Comparison of ENCODE assay signal across 14 mouse cellular contexts in genomic region chr5:124950623-124951278, GRCm38 (mm10). TPM values are rescaled to one million over a fixed set of nuclear protein-coding genes. Genes with fewer than 3 reads are reported as not detected.
DNase-seq lines count a peak whose midpoint lies in the region; ATAC-seq and TF ChIP-seq lines count a peak whose summit lies in the region.
"Had no signal": no experiment of that assay in that cellular context is flagged by ENCODE, and none has a peak within 500 bp of the region (broad histone marks: within the 10 kb centered on the region; RNA-seq: fewer than 3 reads in every experiment).

No protein-coding gene starts in this region.

- H3K4me2 ChIP-seq in forebrain, embryonic 12.5 days = no peak overlapping the region
- H3K4me2 ChIP-seq in forebrain, embryonic 13.5 days = no peak overlapping the region
- 0 out of 2 replicates have a peak overlapping the region, but pooled peaks have one; percentile 29 for H3K4me2 ChIP-seq in embryonic facial prominence, embryonic 15.5 days (replicated peaks)
- no peak overlapping the region for H3K4me2 ChIP-seq in hindbrain, postnatal 0 days (ENCODE audit: low read depth, low read length)
- no peak overlapping the region for H3K4me2 ChIP-seq in stomach, postnatal 0 days (replicated peaks; ENCODE audit: low read depth)

- H3K4me3 ChIP-seq in forebrain, embryonic 12.5 days (replicated peaks) = no peak overlapping the region
- H3K4me3 ChIP-seq in forebrain, embryonic 13.5 days = no peak overlapping the region
- peak overlapping the region; percentile 23; the same call in 1 of the 2 replicates for H3K4me3 ChIP-seq in E14TG2a.4 (replicated peaks; ENCODE audit: low read length)
- no peak overlapping the region for H3K4me3 ChIP-seq in embryonic facial prominence, embryonic 15.5 days (replicated peaks)
- H3K4me3 ChIP-seq in hindbrain, postnatal 0 days (ENCODE audit: low read length) = no peak overlapping the region
- no peak overlapping the region for H3K4me3 ChIP-seq in stomach, postnatal 0 days (ENCODE audit: low read depth, low read length)
- H3K4me3 ChIP-seq: gastrocnemius, adult 2 months had no signal

- no peaks in the 10 kb centered on the region for H3K36me3 ChIP-seq in forebrain, embryonic 12.5 days (replicated peaks)
- H3K36me3 ChIP-seq in forebrain, embryonic 13.5 days (ENCODE audit: poor library complexity, severe bottlenecking) = no peaks in the 10 kb centered on the region
- H3K36me3 ChIP-seq in E14TG2a.4 (ENCODE audit: insufficient read depth, low read length) = no peaks in the 10 kb centered on the region
- no peaks in the 10 kb centered on the region for H3K36me3 ChIP-seq in embryonic facial prominence, embryonic 15.5 days
- no peaks in the 10 kb centered on the region for H3K36me3 ChIP-seq in hindbrain, postnatal 0 days (ENCODE audit: insufficient read depth, low read length)
- no peaks in the 10 kb centered on the region for H3K36me3 ChIP-seq in stomach, postnatal 0 days (ENCODE audit: control insufficient read depth, insufficient read depth, low read length)

- H3K9ac ChIP-seq in forebrain, embryonic 12.5 days = no peak overlapping the region
- H3K9ac ChIP-seq in forebrain, embryonic 13.5 days = no peak overlapping the region
- H3K9ac ChIP-seq in embryonic facial prominence, embryonic 15.5 days = no peak overlapping the region
- no peak overlapping the region for H3K9ac ChIP-seq in hindbrain, postnatal 0 days (replicated peaks; ENCODE audit: low read length)
- H3K9ac ChIP-seq in stomach, postnatal 0 days (ENCODE audit: low read length) = no peak overlapping the region

- no peaks in the 10 kb centered on the region; the same call in 1 of the 2 replicates for H3K4me1 ChIP-seq in forebrain, embryonic 12.5 days
- H3K4me1 ChIP-seq in forebrain, embryonic 13.5 days = peaks cover 10% of the 10 kb centered on the region
- H3K4me1 ChIP-seq in E14TG2a.4 (replicated peaks; ENCODE audit: low read depth, low read length) = peaks cover 28% of the 10 kb centered on the region
- H3K4me1 ChIP-seq in embryonic facial prominence, embryonic 15.5 days = peaks cover 54% of the 10 kb centered on the region
- peaks cover 3% of the 10 kb centered on the region; the same call in 1 of the 2 replicates for H3K4me1 ChIP-seq in hindbrain, postnatal 0 days (ENCODE audit: insufficient read depth, low read length)
- H3K4me1 ChIP-seq in stomach, postnatal 0 days (replicated peaks; ENCODE audit: control insufficient read depth, insufficient read depth) = no peaks in the 10 kb centered on the region

- DNase-seq in hindbrain, postnatal 0 days (ENCODE audit: low spot score) = peak; percentile 69
- DNase-seq in urinary bladder, postnatal 4 days (ENCODE audit: low spot score in 2 of 2) = no peak
- no peak for DNase-seq in adrenal gland, adult (ENCODE audit: inconsistent age in 2 of 2, low spot score in 1 of 2)
- no peak for DNase-seq in stomach, postnatal 0 days (ENCODE audit: low spot score)
- DNase-seq: gastrocnemius, adult 2 months; heart, postnatal 4 days; lung, postnatal 4 days; midbrain, embryonic 14.5 days; right cerebral cortex, postnatal 25 days; thymus, postnatal 14 days had no signal

- no peak for TF ChIP-seq CTCF in E14TG2a.4 (conservative IDR thresholded peaks at IDR 0.05; ENCODE audit: low read length)
- no peak for TF ChIP-seq CTCF in hindbrain, postnatal 0 days (IDR thresholded peaks at IDR 0.05; ENCODE audit: low read depth)
- TF ChIP-seq CTCF in stomach, postnatal 0 days (IDR thresholded peaks at IDR 0.05; ENCODE audit: low read depth) = no peak

- H3K27me3 ChIP-seq in forebrain, embryonic 12.5 days = no peaks in the 10 kb centered on the region
- H3K27me3 ChIP-seq in forebrain, embryonic 13.5 days = no peaks in the 10 kb centered on the region
- 0 out of 2 replicates have a peak, but pooled peaks cover 4% of the 10 kb centered on the region for H3K27me3 ChIP-seq in E14TG2a.4 (ENCODE audit: insufficient read depth, low read length)
- no peaks in the 10 kb centered on the region for H3K27me3 ChIP-seq in embryonic facial prominence, embryonic 15.5 days
- no peaks in the 10 kb centered on the region for H3K27me3 ChIP-seq in hindbrain, postnatal 0 days (ENCODE audit: insufficient read depth, low read length)
- H3K27me3 ChIP-seq in stomach, postnatal 0 days (ENCODE audit: control insufficient read depth, insufficient read depth, low read length) = no peaks in the 10 kb centered on the region

- H3K27ac ChIP-seq in forebrain, embryonic 12.5 days = peak overlapping the region; percentile 61; the same call in 1 of the 2 replicates
- H3K27ac ChIP-seq in forebrain, embryonic 13.5 days = no peak overlapping the region
- peak overlapping the region; percentile 97 for H3K27ac ChIP-seq in embryonic facial prominence, embryonic 15.5 days (replicated peaks)
- peak overlapping the region; percentile 38; the same call in 1 of the 2 replicates for H3K27ac ChIP-seq in hindbrain, postnatal 0 days
- no peak overlapping the region for H3K27ac ChIP-seq in stomach, postnatal 0 days (replicated peaks)
- H3K27ac ChIP-seq: gastrocnemius, adult 2 months had no signal

- ATAC-seq in forebrain, embryonic 12.5 days (ENCODE audit: low FRiP score) = no peak
- no peak for ATAC-seq in forebrain, embryonic 13.5 days
- peak; percentile 56; the same call in 1 of the 2 replicates for ATAC-seq in embryonic facial prominence, embryonic 15.5 days (ENCODE audit: insufficient number of reproducible peaks, low FRiP score, low TSS enrichment, low read depth)
- peak; percentile 59; the same call in 1 of the 2 replicates for ATAC-seq in hindbrain, postnatal 0 days
- no peak for ATAC-seq in stomach, postnatal 0 days (ENCODE audit: low FRiP score, low TSS enrichment)

- 66% methylated on average over 13 of the region's 13 CpGs for WGBS in forebrain, embryonic 12.5 days
- 64% methylated on average over 13 of the region's 13 CpGs for WGBS in forebrain, embryonic 13.5 days
- 19% methylated on average over 13 of the region's 13 CpGs for WGBS in embryonic facial prominence, embryonic 15.5 days
- WGBS in hindbrain, postnatal 0 days = 25% methylated on average over 13 of the region's 13 CpGs
- WGBS in stomach, postnatal 0 days = 57% methylated on average over 13 of the region's 13 CpGs

- H3K9me3 ChIP-seq in forebrain, embryonic 12.5 days = peaks cover 6% of the 10 kb centered on the region; the same call in 1 of the 2 replicates
- H3K9me3 ChIP-seq in forebrain, embryonic 13.5 days (replicated peaks) = peaks cover 10% of the 10 kb centered on the region
- H3K9me3 ChIP-seq in E14TG2a.4 (ENCODE audit: low read length) = no peaks in the 10 kb centered on the region
- H3K9me3 ChIP-seq in embryonic facial prominence, embryonic 15.5 days (replicated peaks) = no peaks in the 10 kb centered on the region
- H3K9me3 ChIP-seq in hindbrain, postnatal 0 days (ENCODE audit: low read length) = no peaks in the 10 kb centered on the region
- no peaks in the 10 kb centered on the region for H3K9me3 ChIP-seq in stomach, postnatal 0 days (ENCODE audit: control insufficient read depth, low read length)

- no peak for TF ChIP-seq EP300 in stomach, postnatal 0 days (optimal IDR thresholded peaks at IDR 0.05)

RNA-seq across cellular contexts. Expression of gene Rflna, which starts 52.3 kb away (rescaled TPM):
- 5.8 and 6.7 TPM in 2 replicates for polyA plus RNA-seq in forebrain, embryonic 12.5 days (2016; fragmentation: Nextera tagmentation; extraction: Ambion mirVana)
- polyA plus RNA-seq in forebrain, embryonic 13.5 days (2015; fragmentation: Nextera tagmentation; extraction: Ambion mirVana) = 2.7 and 3.5 TPM in 2 replicates
- polyA plus RNA-seq in embryonic facial prominence, embryonic 15.5 days (2015; fragmentation: Nextera tagmentation; extraction: Ambion mirVana) = 22.1 and 24.0 TPM in 2 replicates
- total RNA-seq in hindbrain, postnatal 0 days (2014; rRNA removed) = 9.8 and 14.2 TPM in 2 replicates
- 7.4 and 7.5 TPM in 2 replicates for polyA plus RNA-seq in hindbrain, postnatal 0 days (2015; fragmentation: Nextera tagmentation; extraction: Ambion mirVana)
- 1.8 and 2.3 TPM in 2 replicates for polyA plus RNA-seq in stomach, postnatal 0 days (2015; fragmentation: Nextera tagmentation; extraction: Ambion mirVana)
- total RNA-seq: gastrocnemius, adult 2 months had no signal

Comparison
In these comparisons a context has a peak if more than half of its experiments do, and no peak if none do; other contexts are left out.
1. H3K27ac ChIP-seq: peak in forebrain, embryonic 12.5 days (single experiment), embryonic facial prominence, embryonic 15.5 days (single experiment) and hindbrain, postnatal 0 days (single experiment); none in forebrain, embryonic 13.5 days (single experiment) and stomach, postnatal 0 days (single experiment).
2. ATAC-seq: peak in embryonic facial prominence, embryonic 15.5 days (single experiment) and hindbrain, postnatal 0 days (single experiment); none in forebrain, embryonic 12.5 days (single experiment), forebrain, embryonic 13.5 days (single experiment) and stomach, postnatal 0 days (single experiment).